Mouse (Mus musculus) forebrain, embryonic 14.5 days (tissue): ENCODE data around the gene Rsbn1. TPM values are rescaled to one million over a fixed set of nuclear protein-coding genes. Genes with fewer than 3 reads are reported as not detected.

Experiments
- ATAC-seq: fragments of 200-750 bp; cut with Nextera tagmentation; 2 replicates; pipeline ENCODE4 v1.8.0; 2017; ENCODE audit warnings: mild to moderate bottlenecking, moderate library complexity
- DNase-seq: peaks from one replicate; pipeline ENCODE4 v3.0.0-alpha.2; 2015; ENCODE audit warnings: low spot score
- H3K27ac ChIP-seq: fragments of 300-500 bp; sonication (generic); 2 replicates; pipeline ENCODE4 v1.5.1; 2014; ENCODE audit warnings: low read depth, mild to moderate bottlenecking, control low read depth, low read length, moderate library complexity
- H3K27me3 ChIP-seq: fragments of 300-500 bp; sonication (generic); replicated peaks from 2 replicates; pipeline ENCODE4 v1.6.1; 2014; ENCODE audit warnings: low read length, control low read depth, mixed read lengths; ENCODE audit not compliant: control insufficient read depth, insufficient read depth
- H3K36me3 ChIP-seq: fragments of 300-500 bp; sonication (generic); 2 replicates; pipeline ENCODE4 v1.6.1; 2014; ENCODE audit warnings: low read length, control low read depth; ENCODE audit not compliant: control insufficient read depth, insufficient read depth
- H3K4me1 ChIP-seq: fragments of 300-500 bp; sonication (generic); 2 replicates; pipeline ENCODE4 v1.6.1; 2014; ENCODE audit warnings: antibody characterized with exemption, low read length, control low read depth; ENCODE audit not compliant: control insufficient read depth, insufficient read depth
- H3K4me2 ChIP-seq: fragments of 300-500 bp; sonication (generic); 2 replicates; pipeline ENCODE4 v1.6.1; 2014; ENCODE audit warnings: mild to moderate bottlenecking, control low read depth, low read length
- H3K4me3 ChIP-seq: fragments of 300-500 bp; sonication (generic); 2 replicates; pipeline ENCODE4 v1.5.1; 2014; ENCODE audit warnings: low read depth, low read length, control low read depth
- H3K9ac ChIP-seq: fragments of 300-500 bp; sonication (generic); 2 replicates; pipeline ENCODE4 v1.6.1; 2014; ENCODE audit warnings: mild to moderate bottlenecking, low read length, control low read depth, moderate library complexity
- H3K9me3 ChIP-seq: fragments of 300-500 bp; sonication (generic); replicated peaks from 2 replicates; pipeline ENCODE4 v1.6.1; 2016; ENCODE audit warnings: low read length, control low read depth, mixed read lengths; ENCODE audit not compliant: control insufficient read depth
- WGBS: fragments of 180-500 bp; shearing (Covaris S2); extraction: QIAGEN DNeasy Blood & Tissue Kit; methylation state at CpG from one replicate; pipeline ENCODE4 v1.1.7; 2014; 5-methylcytosine and 5-hydroxymethylcytosine counted together
- polyA plus RNA-seq: library from polyadenylated mRNA; unstranded; fragments of >200 nt; fragmentation: Nextera tagmentation; extraction: Ambion mirVana; gene quantifications from 2 replicates; pipeline ENCODE4 v1.2.1, GENCODE M21; 2014

Rsbn1 gene
- polyA plus RNA-seq, 1 experiment from 2014 or later, result 19.0 TPM

DNA sequence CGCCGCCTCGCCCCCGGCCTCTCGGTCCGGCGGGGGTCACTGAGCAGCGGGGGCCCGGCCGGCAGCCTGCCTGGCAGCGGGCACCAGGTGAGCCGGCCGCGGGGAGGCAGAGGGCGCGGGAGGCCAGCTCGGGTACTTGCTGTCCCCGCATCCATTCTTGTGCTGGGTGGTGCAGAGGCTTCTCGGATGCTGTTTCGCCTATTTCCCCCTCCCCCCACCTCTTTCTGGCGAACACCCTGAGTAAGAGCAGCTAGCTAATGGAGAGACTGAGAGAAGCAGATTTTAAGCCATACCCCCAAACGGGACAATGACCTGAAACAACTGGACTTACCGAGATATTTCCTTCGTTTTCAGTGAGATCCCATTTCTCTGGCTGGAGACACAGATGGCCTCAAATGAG lies 54.8 kb downstream of the Rsbn1 start:
- 0% methylated on average over 21 of the region's 24 CpGs for WGBS
- peaks cover 7% of the 10 kb centered on the region for H3K4me1 ChIP-seq
- peak; percentile 75 for DNase-seq

DNA sequence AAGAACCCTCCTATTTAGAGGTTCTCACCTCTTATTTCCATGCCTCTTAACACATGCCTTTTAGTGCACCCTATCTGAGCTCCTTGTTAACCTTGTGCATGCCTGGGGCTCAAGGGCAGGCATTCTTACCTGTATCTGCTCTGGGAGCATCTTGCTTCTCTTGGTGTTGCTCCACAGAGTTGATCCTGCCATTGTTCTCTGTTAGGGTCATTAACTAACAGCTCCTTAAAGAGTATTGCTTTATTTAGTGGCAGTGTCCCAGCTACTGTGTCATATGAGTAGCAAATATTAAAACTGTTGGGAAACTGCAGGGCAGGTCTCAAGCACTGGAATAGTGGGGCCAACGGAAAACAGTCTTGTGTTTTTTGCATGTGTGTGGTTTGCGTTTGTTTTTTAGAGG lies 57.2 kb downstream of the Rsbn1 start:
- Histone ChIP-seq H3K4me1 (peaks cover 7% of the 10 kb centered on the region), H3K27me3 (no peaks in the 10 kb centered on the region), H3K4me2 (no peak overlapping the region), H3K4me3 (no peak overlapping the region), H3K27ac (no peak overlapping the region), H3K9ac (no peak overlapping the region), H3K9me3 (no peaks in the 10 kb centered on the region), H3K36me3 (peaks cover 23% of the 10 kb centered on the region)
- no peak for DNase-seq
- ATAC-seq, result no peak
- WGBS, result 91% methylated on average over 2 of the region's 2 CpGs

More for the DNA sequence above, 54.8 kb downstream of the Rsbn1 start:
- Histone ChIP-seq H3K9me3 (no peaks in the 10 kb centered on the region), H3K9ac (peak overlapping the region; percentile 96), H3K4me2 (peak overlapping the region; percentile 82), H3K27me3 (no peaks in the 10 kb centered on the region), H3K36me3 (peaks cover 20% of the 10 kb centered on the region), H3K27ac (peak overlapping the region; percentile 97), H3K4me3 (peak overlapping the region; percentile 91)
- ATAC-seq, result peak; percentile 80

DNA sequence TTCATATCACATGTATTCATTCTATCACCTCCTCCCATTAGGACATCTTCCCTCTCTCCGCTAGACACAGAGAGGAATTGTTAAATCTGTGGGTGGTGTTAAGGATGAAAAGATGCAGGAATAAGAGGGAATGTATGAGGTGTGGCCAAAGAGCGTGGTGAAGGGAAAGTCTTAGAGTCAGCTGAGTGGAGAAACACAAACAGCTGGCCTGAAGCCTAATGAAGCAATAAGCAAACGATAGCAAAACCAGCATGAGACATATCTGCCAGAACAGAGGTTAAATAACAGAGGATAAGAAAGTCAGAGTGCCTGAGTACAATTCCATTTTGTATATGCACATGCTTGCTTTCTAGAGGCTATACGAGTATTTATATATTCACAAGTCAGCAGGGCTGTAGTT lies 70.6 kb downstream of the Rsbn1 start:
- no peak for ATAC-seq
- Histone ChIP-seq H3K27me3 (no peaks in the 10 kb centered on the region), H3K9me3 (no peaks in the 10 kb centered on the region), H3K4me3 (no peak overlapping the region), H3K4me1 (no peaks in the 10 kb centered on the region), H3K27ac (no peak overlapping the region), H3K4me2 (no peak overlapping the region), H3K36me3 (peaks cover 66% of the 10 kb centered on the region), H3K9ac (no peak overlapping the region)
- no peak for DNase-seq
- WGBS, result 52% methylated on average over 4 of the region's 4 CpGs

DNA sequence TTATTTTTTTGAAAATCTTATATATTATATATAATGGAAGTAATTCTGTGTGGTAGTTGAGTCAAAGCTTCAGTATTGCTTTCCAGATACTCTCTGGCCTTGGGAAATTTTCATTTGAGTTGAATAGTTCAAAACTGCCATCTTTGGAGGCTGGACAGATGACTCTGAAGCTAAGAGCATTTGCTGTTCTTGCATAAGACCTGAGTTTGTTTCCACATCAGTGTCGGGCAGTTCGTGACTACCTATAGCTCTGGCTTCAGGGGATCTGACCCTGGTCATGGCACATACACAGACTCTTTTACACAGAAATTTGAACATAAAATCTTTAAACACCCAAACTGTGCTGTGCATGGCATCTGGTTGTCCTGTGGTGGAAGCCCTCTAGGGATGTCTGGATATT lies 71.3 kb downstream of the Rsbn1 start:
- WGBS, result 95% methylated on average over 2 of the region's 2 CpGs
- Histone ChIP-seq H3K4me2 (no peak overlapping the region), H3K36me3 (peaks cover 67% of the 10 kb centered on the region), H3K4me1 (no peaks in the 10 kb centered on the region), H3K9me3 (no peaks in the 10 kb centered on the region), H3K9ac (no peak overlapping the region), H3K4me3 (no peak overlapping the region), H3K27me3 (no peaks in the 10 kb centered on the region), H3K27ac (no peak overlapping the region)
- DNase-seq, result no peak
- no peak for ATAC-seq

DNA sequence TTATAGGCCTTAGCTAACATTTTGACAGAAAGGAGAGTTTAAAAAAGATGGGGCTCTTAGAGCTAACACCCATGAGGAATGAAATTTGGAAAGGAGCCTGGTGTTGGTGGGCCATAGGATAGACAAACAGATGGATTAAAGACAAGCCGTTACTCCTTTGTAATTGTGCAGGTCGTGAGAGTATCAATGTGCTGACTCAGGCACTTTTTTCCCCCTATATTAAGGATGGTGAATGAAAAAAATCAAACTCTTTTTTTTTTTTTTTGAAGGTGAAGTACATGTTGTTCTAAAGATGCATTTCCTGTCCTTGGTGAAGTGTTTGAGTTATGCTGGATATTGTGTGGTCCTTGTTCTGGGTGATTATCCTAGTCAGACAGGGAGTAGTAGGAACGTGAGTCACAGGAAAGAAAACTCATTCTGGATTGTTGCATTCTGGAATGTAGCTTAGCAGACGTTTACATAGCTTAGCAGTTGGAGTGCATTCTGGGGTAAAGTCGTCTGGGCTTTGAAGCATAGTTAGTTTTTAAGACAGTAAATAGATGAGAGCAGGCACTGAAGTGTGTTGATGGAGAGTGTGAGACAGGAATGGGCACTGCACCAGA lies 74.0 kb downstream of the Rsbn1 start:
- H3K4me2 ChIP-seq, result no peak overlapping the region
- no peaks in the 10 kb centered on the region for H3K9me3 ChIP-seq
- no peaks in the 10 kb centered on the region for H3K27me3 ChIP-seq
- H3K36me3 ChIP-seq, result peaks cover 79% of the 10 kb centered on the region
- no peak overlapping the region for H3K4me3 ChIP-seq
- no peak overlapping the region for H3K27ac ChIP-seq
- DNase-seq (no peak), ATAC-seq (no peak)
- H3K4me1 ChIP-seq, result no peaks in the 10 kb centered on the region
- no peak overlapping the region for H3K9ac ChIP-seq
- WGBS, result 62% methylated on average over 5 of the region's 5 CpGs

DNA sequence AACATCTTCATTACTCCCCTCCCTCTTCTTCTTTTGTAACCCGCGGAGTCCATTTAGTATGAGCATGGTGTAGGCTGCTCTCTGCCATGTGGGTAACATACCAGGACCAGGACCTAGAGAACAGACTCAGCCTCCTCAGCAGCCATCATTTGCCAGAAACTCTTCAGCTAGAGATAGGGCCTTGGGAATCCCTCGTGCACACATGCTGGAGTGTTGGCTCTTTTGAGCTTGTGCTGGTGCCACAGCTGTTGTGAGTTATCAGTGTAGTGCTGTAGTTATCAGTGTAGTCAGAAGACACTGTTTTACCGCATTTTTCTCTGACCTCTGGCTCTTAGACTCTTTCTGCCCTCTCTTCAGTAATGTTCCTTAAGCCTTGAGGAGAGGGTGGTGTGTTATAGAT lies 75.4 kb downstream of the Rsbn1 start:
- DNase-seq (no peak), ATAC-seq (no peak)
- H3K36me3 ChIP-seq, result peaks cover 75% of the 10 kb centered on the region
- H3K9me3 ChIP-seq, result no peaks in the 10 kb centered on the region
- no peaks in the 10 kb centered on the region for H3K4me1 ChIP-seq
- no peak overlapping the region for H3K9ac ChIP-seq
- H3K4me3 ChIP-seq, result no peak overlapping the region
- H3K4me2 ChIP-seq, result no peak overlapping the region
- 92% methylated on average over 4 of the region's 4 CpGs for whole genome bisulfite sequencing
- H3K27ac ChIP-seq, result no peak overlapping the region
- no peaks in the 10 kb centered on the region for H3K27me3 ChIP-seq

DNA sequence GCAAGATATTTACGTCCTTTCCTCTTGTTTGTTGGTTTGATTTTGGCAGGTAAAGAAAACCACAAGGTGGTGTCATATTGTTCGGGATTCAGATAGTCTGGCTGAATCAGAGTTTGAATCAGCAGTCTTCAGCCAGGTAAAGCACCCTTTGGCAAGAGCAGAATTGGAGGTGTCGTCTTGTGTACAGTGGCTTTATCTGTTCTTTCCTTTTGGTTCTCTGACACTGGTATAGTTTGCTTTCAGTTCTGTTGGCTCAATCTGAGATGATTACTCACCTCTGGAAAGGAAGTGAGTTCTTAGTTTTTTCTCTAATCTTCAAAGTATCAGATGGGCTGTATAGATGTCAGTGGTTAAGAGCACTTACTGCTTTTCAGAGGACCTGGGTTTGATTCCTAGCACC lies 77.4 kb downstream of the Rsbn1 start:
- DNase-seq (no peak), ATAC-seq (no peak)
- 96% methylated on average over 3 of the region's 3 CpGs for WGBS
- Histone ChIP-seq H3K9ac (no peak overlapping the region), H3K36me3 (peaks cover 78% of the 10 kb centered on the region), H3K27ac (no peak overlapping the region), H3K4me3 (no peak overlapping the region), H3K4me2 (no peak overlapping the region), H3K4me1 (no peaks in the 10 kb centered on the region), H3K27me3 (no peaks in the 10 kb centered on the region), H3K9me3 (no peaks in the 10 kb centered on the region)

DNA sequence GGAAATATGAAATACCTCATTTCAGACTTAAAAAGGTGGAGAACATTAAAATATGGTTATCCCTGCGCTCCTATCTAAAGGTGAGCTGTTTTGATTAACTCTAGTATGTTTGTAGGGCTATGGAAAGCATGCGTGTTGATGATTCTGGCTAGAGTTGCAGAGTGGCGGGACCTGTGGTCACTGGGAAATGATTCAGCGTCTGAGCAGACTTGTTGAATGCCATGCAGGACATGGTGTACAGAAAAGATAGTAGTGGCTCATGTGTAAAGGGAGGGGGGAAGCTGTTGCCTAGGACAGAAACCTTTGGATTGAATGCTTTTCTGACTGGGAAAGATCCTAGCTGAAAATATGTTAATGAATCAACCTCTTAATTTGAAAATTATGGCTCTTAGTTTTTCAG lies 84.8 kb downstream of the Rsbn1 start:
- ATAC-seq (no peak), DNase-seq (no peak)
- no peak overlapping the region for H3K27ac ChIP-seq
- no peak overlapping the region for H3K9ac ChIP-seq
- no peak overlapping the region for H3K4me2 ChIP-seq
- peaks cover 69% of the 10 kb centered on the region for H3K36me3 ChIP-seq
- no peaks in the 10 kb centered on the region for H3K9me3 ChIP-seq
- WGBS, result 94% methylated on average over 4 of the region's 4 CpGs
- no peaks in the 10 kb centered on the region for H3K27me3 ChIP-seq
- H3K4me1 ChIP-seq, result no peaks in the 10 kb centered on the region
- H3K4me3 ChIP-seq, result no peak overlapping the region

DNA sequence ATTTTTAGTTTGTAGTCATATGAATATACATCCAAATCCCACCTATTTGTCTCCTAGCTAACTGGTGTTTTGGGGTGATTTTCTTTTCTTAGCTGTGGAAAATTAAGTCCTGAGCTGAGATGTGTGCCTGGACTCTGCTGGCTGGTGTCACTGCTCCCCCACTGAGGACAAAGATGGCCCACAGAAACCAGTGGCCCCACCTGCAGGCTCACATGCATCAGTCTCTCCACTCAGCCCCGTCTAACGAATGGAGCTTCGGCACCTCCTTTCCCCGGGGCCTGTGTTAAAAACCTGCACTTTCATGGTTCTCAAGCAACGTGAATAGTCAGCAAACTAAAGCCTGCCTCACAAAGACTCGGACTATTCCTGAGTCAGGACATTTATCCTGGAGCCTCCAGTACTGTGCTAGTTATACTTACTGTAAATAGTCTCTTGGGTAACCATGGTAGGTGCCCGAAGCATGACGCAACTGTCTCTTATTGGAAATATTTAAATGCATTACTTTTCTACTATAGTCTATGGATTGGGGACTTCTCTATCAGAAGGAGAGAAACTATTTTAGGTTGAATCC lies 93.1 kb downstream of the Rsbn1 start:
- Histone ChIP-seq H3K36me3 (peaks cover 54% of the 10 kb centered on the region), H3K27ac (no peak overlapping the region)
- ATAC-seq, result peak; percentile 44; the same call in 1 of the 2 replicates

More for the DNA sequence above, 93.1 kb downstream of the Rsbn1 start:
- Histone ChIP-seq H3K4me2 (no peak overlapping the region), H3K9ac (no peak overlapping the region), H3K9me3 (no peaks in the 10 kb centered on the region), H3K4me1 (no peaks in the 10 kb centered on the region), H3K27me3 (no peaks in the 10 kb centered on the region), H3K4me3 (no peak overlapping the region)
- 46% methylated on average over 8 of the region's 8 CpGs for WGBS
- DNase-seq, result peak; percentile 12
